ENCODE assay signal across 9 mouse cellular contexts in the genomic region with DNA sequence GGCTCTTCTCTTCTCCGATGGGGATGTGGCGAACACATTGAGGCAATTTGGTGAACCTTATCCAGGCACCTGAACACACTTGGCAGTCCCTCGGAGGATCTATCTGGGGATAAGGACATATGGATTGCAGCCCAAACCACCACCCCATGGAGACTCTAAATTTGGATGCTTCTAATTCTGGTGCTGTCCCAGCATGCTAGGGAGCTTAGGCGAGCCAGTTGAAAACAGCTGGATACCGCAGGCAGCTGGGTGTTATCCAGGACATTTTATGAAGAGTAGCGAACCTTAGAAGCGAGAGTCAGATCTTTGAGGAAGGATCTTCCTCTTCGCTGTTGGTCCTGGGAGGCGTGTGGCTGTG. TPM values are rescaled to one million over a fixed set of nuclear protein-coding genes. Genes with fewer than 3 reads are reported as not detected.
DNase-seq lines count a peak whose midpoint lies in the region; ATAC-seq and TF ChIP-seq lines count a peak whose summit lies in the region.
"Had no signal": no experiment of that assay in that cellular context is flagged by ENCODE, and none has a peak within 500 bp of the region (broad histone marks: within the 10 kb centered on the region; RNA-seq: fewer than 3 reads in every experiment).

No protein-coding gene starts in this region.

- no peak for ATAC-seq in forebrain, embryonic 11.5 days (replicated peaks; ENCODE audit: low FRiP score)
- no peak for ATAC-seq in neural tube, embryonic 14.5 days (ENCODE audit: low read depth)
- ATAC-seq in erythroid progenitor cell, adult 5-6 weeks (replicated peaks; ENCODE audit: low FRiP score, poor library complexity, severe bottlenecking), result no peak

- no peak for TF ChIP-seq CTCF in left cerebral cortex, adult 2 months (IDR thresholded peaks at IDR 0.05)

- H3K27ac ChIP-seq in left cerebral cortex, adult 2 months, result peak overlapping the region; percentile 64; the same call in 1 of the 2 replicates
- H3K27ac ChIP-seq in forebrain, embryonic 11.5 days (ENCODE audit: low read depth, low read length), result peak overlapping the region; percentile 61; the same call in 1 of the 2 replicates
- peak overlapping the region; percentile 76 for H3K27ac ChIP-seq in hindbrain, embryonic 10.5 days
- H3K27ac ChIP-seq in neural tube, embryonic 14.5 days (ENCODE audit: low read depth, low read length), result peak overlapping the region; percentile 29
- H3K27ac ChIP-seq: liver, embryonic 14.5 days had no signal

- 78% methylated on average over 9 of the region's 9 CpGs for WGBS in forebrain, embryonic 11.5 days
- 71% methylated on average over 9 of the region's 9 CpGs for WGBS in hindbrain, embryonic 10.5 days
- WGBS in neural tube, embryonic 14.5 days, result 48% methylated on average over 9 of the region's 9 CpGs

- DNase-seq in left cerebral cortex, adult 2 months (ENCODE audit: extremely low spot score in 1 of 2, low spot score in 2 of 2), result no peak
- DNase-seq in left cerebral cortex, postnatal 10 days (ENCODE audit: extremely low spot score in 1 of 2, low spot score in 2 of 2), result no peak
- DNase-seq in forebrain, embryonic 11.5 days (ENCODE audit: low spot score), result no peak
- no peak for DNase-seq in hindbrain, embryonic 10.5 days (ENCODE audit: low spot score)
- no peak for DNase-seq in urinary bladder, postnatal 14 days (ENCODE audit: low spot score)
- no peak for DNase-seq in layer of hippocampus, postnatal 25 days (ENCODE audit: extremely low spot score in 1 of 2, low spot score in 1 of 2)

- peak overlapping the region; percentile 64 for H3K4me2 ChIP-seq in forebrain, embryonic 11.5 days (ENCODE audit: low read depth, low read length, severe bottlenecking)
- H3K4me2 ChIP-seq in neural tube, embryonic 14.5 days (ENCODE audit: low read depth, low read length), result peak overlapping the region; percentile 63; the same call in 1 of the 2 replicates

- H3K9me3 ChIP-seq in forebrain, embryonic 11.5 days (ENCODE audit: control insufficient read depth, low read length), result no peaks in the 10 kb centered on the region
- H3K9me3 ChIP-seq in hindbrain, embryonic 10.5 days, result no peaks in the 10 kb centered on the region
- H3K9me3 ChIP-seq in neural tube, embryonic 14.5 days (ENCODE audit: control insufficient read depth, low read length), result no peaks in the 10 kb centered on the region

- H3K27me3 ChIP-seq in forebrain, embryonic 11.5 days (ENCODE audit: control insufficient read depth, insufficient read depth, low read length), result no peaks in the 10 kb centered on the region
- 0 out of 2 replicates have a peak, but pooled peaks cover under 1% of the 10 kb centered on the region for H3K27me3 ChIP-seq in hindbrain, embryonic 10.5 days (ENCODE audit: insufficient read depth, poor library complexity, severe bottlenecking)
- H3K27me3 ChIP-seq in neural tube, embryonic 14.5 days (ENCODE audit: control insufficient read depth, insufficient read depth, low read length), result no peaks in the 10 kb centered on the region

- peak overlapping the region; percentile 14; the same call in 1 of the 2 replicates for H3K9ac ChIP-seq in forebrain, embryonic 11.5 days (ENCODE audit: low read length)
- no peak overlapping the region for H3K9ac ChIP-seq in neural tube, embryonic 14.5 days (replicated peaks; ENCODE audit: low read depth, low read length)
- H3K9ac ChIP-seq: liver, embryonic 14.5 days had no signal

- no peaks in the 10 kb centered on the region for H3K36me3 ChIP-seq in forebrain, embryonic 11.5 days (ENCODE audit: control insufficient read depth, insufficient read depth, low read length)
- peaks cover 41% of the 10 kb centered on the region for H3K36me3 ChIP-seq in hindbrain, embryonic 10.5 days
- no peaks in the 10 kb centered on the region for H3K36me3 ChIP-seq in neural tube, embryonic 14.5 days (ENCODE audit: control insufficient read depth, insufficient read depth, low read length)

- intact Hi-C loops in left cerebral cortex, adult 2 months (cut with DNase I), result loop anchor here (5.0 kb wide), 1 partner anchor 149 kb away; no protein-coding TSS in a partner anchor
- intact Hi-C loops in left cerebral cortex, postnatal 10 days (cut with DNase I), result no loop called here

- no peak overlapping the region for H3K4me3 ChIP-seq in left cerebral cortex, adult 2 months
- no peak overlapping the region for H3K4me3 ChIP-seq in forebrain, embryonic 11.5 days (ENCODE audit: low read depth, low read length)
- peak overlapping the region; percentile 61 for H3K4me3 ChIP-seq in hindbrain, embryonic 10.5 days
- H3K4me3 ChIP-seq in neural tube, embryonic 14.5 days (ENCODE audit: low read depth, low read length), result no peak overlapping the region

- peaks cover 32% of the 10 kb centered on the region for H3K4me1 ChIP-seq in forebrain, embryonic 11.5 days (replicated peaks; ENCODE audit: control insufficient read depth, insufficient read depth, low read length)
- peaks cover 98% of the 10 kb centered on the region for H3K4me1 ChIP-seq in hindbrain, embryonic 10.5 days (replicated peaks)
- peaks cover 24% of the 10 kb centered on the region for H3K4me1 ChIP-seq in neural tube, embryonic 14.5 days (ENCODE audit: control insufficient read depth, insufficient read depth, low read length)

RNA-seq across cellular contexts. Expression of a gene that starts 4.7 kb away (rescaled TPM):
- 1 to 10 TPM; 7.4 to 9.9 TPM for total RNA-seq in left cerebral cortex, adult 2 months (2021)
- 1 to 10 TPM; 6.9 to 7.9 TPM for total RNA-seq in left cerebral cortex, postnatal 10 days (2021)
- polyA plus RNA-seq in forebrain, embryonic 11.5 days (2014; fragmentation: Nextera tagmentation; extraction: Ambion mirVana), result 31.2 and 31.9 TPM in 2 replicates
- polyA plus RNA-seq in hindbrain, embryonic 10.5 days (2016; fragmentation: Nextera tagmentation; extraction: Ambion mirVana), result 19.2 and 22.3 TPM in 2 replicates
- 8.7 and 10.8 TPM in 2 replicates for polyA plus RNA-seq in neural tube, embryonic 14.5 days (2014; fragmentation: Nextera tagmentation; extraction: Ambion mirVana)
- total RNA-seq in erythroid progenitor cell, adult 5-6 weeks (2015; ENCODE audit: low replicate concordance), result 1.1 TPM in 1 of 2 replicates, not detected in the other
- total RNA-seq in erythroid progenitor cell, adult 5-6 weeks (2017; ENCODE audit: low replicate concordance), result not detected in 2 replicates
- total RNA-seq in layer of hippocampus, postnatal 25 days (2021), result 10 to 100 TPM; 15.5 to 16.7 TPM

RNA-seq across cellular contexts. Expression of a gene that starts 55.3 kb away (rescaled TPM):
- total RNA-seq in left cerebral cortex, adult 2 months (2021), result under 1 TPM; 0.29 to 0.75 TPM
- total RNA-seq in left cerebral cortex, postnatal 10 days (2021), result under 1 TPM; 0.34 to 0.51 TPM
- polyA plus RNA-seq in forebrain, embryonic 11.5 days (2014; fragmentation: Nextera tagmentation; extraction: Ambion mirVana), result 0.29 and 0.36 TPM in 2 replicates
- 0.25 and 1.4 TPM in 2 replicates for polyA plus RNA-seq in hindbrain, embryonic 10.5 days (2016; fragmentation: Nextera tagmentation; extraction: Ambion mirVana)
- polyA plus RNA-seq in neural tube, embryonic 14.5 days (2014; fragmentation: Nextera tagmentation; extraction: Ambion mirVana), result 0.70 TPM in 1 of 2 replicates, not detected in the other
- not detected in 2 replicates for total RNA-seq in erythroid progenitor cell, adult 5-6 weeks (2015; ENCODE audit: low replicate concordance)
- not detected in 2 replicates for total RNA-seq in erythroid progenitor cell, adult 5-6 weeks (2017; ENCODE audit: low replicate concordance)
- total RNA-seq in layer of hippocampus, postnatal 25 days (2021), result 1 to 10 TPM in 1 of 2 experiments, under 1 TPM in 1; 0.76 to 1.7 TPM
